Mouse (Mus musculus) frontal cortex, adult 2 months (tissue): ENCODE results near the gene Gtf2e1. TPM values are rescaled to one million over a fixed set of nuclear protein-coding genes. Genes with fewer than 3 reads are reported as not detected.

ENCODE experiments used
- DNase-seq, 2 experiments: peaks; one replicate each; pipeline ENCODE4 v3.0.0; 2022; ENCODE audit warnings: low spot score in 1 of 2; ENCODE audit errors: extremely low spot score in 1 of 2
- polyA plus RNA-seq: library from polyadenylated mRNA; depleted of rRNA; stranded (reverse); fragments of >200 nt; gene quantifications from 2 replicates; pipeline ENCODE4 v1.2.3, GENCODE M21; 2012

Gene Gtf2e1
- polyA plus RNA-seq, 1 experiment, result 15.5 TPM

GRCm38 (mm10) chr16:37550266-37550665 lies 10.7 kb upstream of the Gtf2e1 start:
- DNase-seq, result no peak

- no peak for DNase-seq
Observed at GRCm38 (mm10) chr16:37546312-37546711, 6.7 kb upstream of the Gtf2e1 start.

- no peak for DNase-seq
Observed at GRCm38 (mm10) chr16:37540776-37541175, 1.2 kb upstream of the Gtf2e1 start.

- no peak for DNase-seq
Observed at GRCm38 (mm10) chr16:37539240-37539610, 364 bp downstream of the Gtf2e1 start.

- no peak for DNase-seq
Observed at GRCm38 (mm10) chr16:37533369-37534068, 6.1 kb downstream of the Gtf2e1 start.

GRCm38 (mm10) chr16:37532046-37532445 lies 7.5 kb downstream of the Gtf2e1 start:
- DNase-seq, result peak; percentile 63 to 75

- no peak for DNase-seq
Observed at GRCm38 (mm10) chr16:37530170-37530569, 9.4 kb downstream of the Gtf2e1 start.

GRCm38 (mm10) chr16:37526688-37527223 lies 12.8 kb downstream of the Gtf2e1 start:
- DNase-seq, result no peak

GRCm38 (mm10) chr16:37525121-37525520 lies 14.5 kb downstream of the Gtf2e1 start:
- DNase-seq, result no peak

GRCm38 (mm10) chr16:37522100-37522697 lies 17.4 kb downstream of the Gtf2e1 start:
- no peak for DNase-seq

- DNase-seq, result no peak
Observed at GRCm38 (mm10) chr16:37520190-37521040, 19.2 kb downstream of the Gtf2e1 start.

GRCm38 (mm10) chr16:37519721-37520120 lies 19.9 kb downstream of the Gtf2e1 start:
- no peak for DNase-seq

- DNase-seq, result no peak
Observed at GRCm38 (mm10) chr16:37518662-37519061, 20.9 kb downstream of the Gtf2e1 start.

- DNase-seq, result no peak
Observed at GRCm38 (mm10) chr16:37517596-37518211, 21.9 kb downstream of the Gtf2e1 start.

- no peak for DNase-seq
Observed at GRCm38 (mm10) chr16:37516376-37516993, 23.1 kb downstream of the Gtf2e1 start.

GRCm38 (mm10) chr16:37514644-37515043 lies 24.9 kb downstream of the Gtf2e1 start:
- DNase-seq, result no peak

GRCm38 (mm10) chr16:37511489-37511888 lies 28.1 kb downstream of the Gtf2e1 start:
- no peak for DNase-seq

GRCm38 (mm10) chr16:37506751-37507150 lies 32.8 kb downstream of the Gtf2e1 start:
- DNase-seq, result peak in 1 of 2 experiments; percentile 42

- DNase-seq, result no peak
Observed at GRCm38 (mm10) chr16:37504517-37504916, 35.1 kb downstream of the Gtf2e1 start.

GRCm38 (mm10) chr16:37498581-37498980 lies 41.0 kb downstream of the Gtf2e1 start:
- no peak for DNase-seq
